Mouse (Mus musculus) kidney, adult 2 months (tissue): ENCODE results near the gene Acap1.

Source experiments
- CTCF ChIP-seq: fragments of 200-500 bp; conservative IDR thresholded peaks from 2 replicates; pipeline ENCODE4 v1.5.1; 2011; ENCODE audit warnings: low read depth, mild to moderate bottlenecking, control low read depth, low read length, moderate library complexity, mixed read lengths; ENCODE audit not compliant: insufficient read depth, insufficient read length
- POLR2A ChIP-seq: fragments of 200-500 bp; IDR thresholded peaks from one replicate; pipeline ENCODE4 v1.6.1; 2011; ENCODE audit warnings: low read depth, low read length, control low read depth

GRCm38 (mm10) chr11:69850754-69851153 is 44.6 kb downstream of the Acap1 start:
- TF ChIP-seq POLR2A = no peak
- no peak for TF ChIP-seq CTCF
